Mouse (Mus musculus) megakaryocyte, embryonic 14.5 days (primary cell): ENCODE results near the gene Samsn1.

ENCODE experiments used
- FLI1 ChIP-seq: IDR thresholded peaks from 2 replicates; pipeline ENCODE4 v1.6.1; 2012; ENCODE audit warnings: low read length, inconsistent platforms, mixed read lengths
- GATA1 ChIP-seq: IDR thresholded peaks from 3 replicates; pipeline ENCODE4 v1.6.1; 2012; ENCODE audit warnings: mixed read lengths, low read length, inconsistent platforms, borderline replicate concordance

GRCm38 (mm10) chr16:75856343-75856742 is 165.7 kb downstream of the Samsn1 start:
- TF ChIP-seq GATA1 = no peak
- no peak for TF ChIP-seq FLI1
